Mouse (Mus musculus): ENCODE data around the gene Arhgap17.

Gene Arhgap17

GRCm38 (mm10) chr7:123344079-123344780 is 25.5 kb downstream of the Arhgap17 start:
- DNase-seq (ENCODE audit: low read depth, low spot score) = no peak

DNA sequence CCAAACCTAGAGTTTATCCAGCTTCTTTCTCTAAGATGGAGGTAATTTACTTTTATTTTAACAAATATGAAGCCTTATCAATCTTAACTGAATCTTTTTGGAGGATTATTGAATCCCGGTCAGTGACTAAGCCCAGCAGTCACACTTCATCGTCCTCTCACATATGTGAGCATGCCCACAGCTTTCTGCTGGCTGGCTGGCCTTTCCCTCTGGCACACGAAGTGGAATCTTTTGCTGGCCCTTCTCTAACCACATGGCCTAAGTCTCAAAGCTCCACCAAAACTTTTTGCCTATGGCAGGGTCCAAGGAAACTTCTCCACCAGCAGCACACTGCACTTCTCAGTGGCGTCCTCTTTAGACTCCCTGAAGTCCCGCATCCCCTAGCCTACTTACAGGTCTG is 27.8 kb downstream of the Arhgap17 start:
- DNase-seq (ENCODE audit: low read depth, low spot score) = no peak

DNA sequence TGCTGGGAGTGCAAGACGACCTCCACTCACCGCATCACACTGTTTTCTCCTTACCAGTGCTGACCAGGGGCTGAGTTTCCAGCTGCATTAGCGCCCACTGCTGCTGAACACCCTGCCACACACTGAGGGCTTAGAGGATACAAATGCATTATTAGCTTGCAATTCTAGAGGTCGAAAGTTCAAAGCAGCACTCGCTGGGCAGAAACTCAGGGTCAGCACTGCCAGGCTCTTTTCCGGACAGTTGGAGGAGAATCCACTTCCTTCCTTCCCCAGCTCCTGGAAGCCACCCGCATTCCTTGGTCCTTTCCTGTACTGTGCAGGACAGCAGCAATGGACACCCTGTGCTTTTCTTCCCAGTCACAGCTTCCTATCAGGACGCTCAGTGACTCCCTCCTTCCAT is 31.4 kb downstream of the Arhgap17 start:
- DNase-seq (ENCODE audit: low read depth, low spot score) = no peak

DNA sequence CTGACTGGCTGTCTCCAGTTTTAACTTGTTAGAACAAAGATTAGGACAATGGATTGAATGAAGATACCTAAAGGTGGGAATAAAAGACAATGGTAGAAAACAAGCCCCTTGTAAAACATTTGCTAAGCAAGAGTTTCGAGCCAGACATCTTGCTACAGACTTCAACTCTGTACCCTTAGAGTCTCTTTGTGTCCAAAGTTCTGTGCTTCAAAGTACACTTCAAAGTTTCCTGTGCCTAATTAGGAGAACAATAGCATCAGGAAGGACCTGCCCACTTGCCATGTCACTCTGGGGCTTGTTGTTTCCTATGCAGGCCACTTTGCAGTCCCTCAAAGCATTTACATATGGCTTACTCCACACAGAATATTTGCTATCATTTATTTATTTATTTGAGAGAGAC is 33.4 kb downstream of the Arhgap17 start:
- no peak for DNase-seq (ENCODE audit: low read depth, low spot score)

DNA sequence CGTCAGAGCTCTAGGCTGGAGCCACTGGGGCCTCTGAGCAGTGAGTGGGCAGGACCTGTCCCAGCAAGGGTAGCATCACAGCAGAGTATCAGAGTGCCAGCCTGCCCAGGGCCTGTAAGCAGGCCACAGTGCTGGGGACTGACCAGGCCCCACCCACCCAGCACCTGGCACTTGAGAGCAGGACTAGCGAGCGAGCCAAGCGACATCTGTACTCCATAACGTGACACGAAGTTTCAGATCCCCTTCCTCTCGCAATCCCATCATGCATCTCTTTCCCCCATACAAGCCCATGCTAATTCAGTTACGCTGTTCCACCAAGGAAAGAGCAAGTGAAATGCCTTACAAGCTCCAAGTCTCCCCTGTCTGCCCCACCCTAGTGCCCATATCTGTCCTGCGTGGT is 39.2 kb downstream of the Arhgap17 start:
- no peak for DNase-seq (ENCODE audit: low read depth, low spot score)

DNA sequence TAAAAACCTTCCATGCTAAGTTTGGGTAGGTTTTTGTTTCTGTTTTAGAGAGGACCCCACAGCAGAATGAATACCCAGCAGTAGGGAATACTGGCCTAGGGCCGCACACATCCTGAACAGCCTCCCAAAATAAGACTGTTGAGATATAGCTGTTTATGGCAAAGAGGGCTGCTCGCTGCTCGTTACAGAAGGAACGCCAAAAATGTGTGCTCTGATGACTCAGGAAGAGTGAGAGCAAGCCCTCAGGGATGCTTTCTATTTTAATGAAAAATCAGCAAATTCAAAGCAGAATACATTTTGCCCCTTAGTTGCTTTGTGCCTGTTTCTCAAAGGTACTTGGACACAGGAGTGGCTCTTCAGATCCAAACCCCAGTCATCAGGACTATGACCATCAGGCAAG is 41.8 kb downstream of the Arhgap17 start:
- DNase-seq (ENCODE audit: low read depth, low spot score) = no peak

DNA sequence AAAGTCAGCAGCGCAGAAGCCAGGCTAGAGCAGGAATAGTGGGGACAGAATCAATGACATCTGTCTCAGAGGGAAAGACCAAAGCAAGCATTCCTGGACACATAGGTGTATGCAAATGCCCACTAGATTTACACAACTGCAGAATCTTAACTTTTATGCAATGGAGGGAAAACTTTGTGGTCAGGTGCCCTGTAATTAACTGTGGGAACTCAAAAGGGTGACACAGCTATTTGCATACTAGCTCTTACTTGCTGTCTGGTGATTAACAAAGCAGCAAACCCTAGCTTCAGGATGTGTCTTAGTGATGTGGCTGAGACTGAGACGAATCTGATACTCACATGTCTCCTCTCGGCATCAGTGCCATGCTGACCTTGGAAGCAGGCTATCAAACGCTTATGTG is 42.8 kb downstream of the Arhgap17 start:
- DNase-seq (ENCODE audit: low read depth, low spot score) = no peak

DNA sequence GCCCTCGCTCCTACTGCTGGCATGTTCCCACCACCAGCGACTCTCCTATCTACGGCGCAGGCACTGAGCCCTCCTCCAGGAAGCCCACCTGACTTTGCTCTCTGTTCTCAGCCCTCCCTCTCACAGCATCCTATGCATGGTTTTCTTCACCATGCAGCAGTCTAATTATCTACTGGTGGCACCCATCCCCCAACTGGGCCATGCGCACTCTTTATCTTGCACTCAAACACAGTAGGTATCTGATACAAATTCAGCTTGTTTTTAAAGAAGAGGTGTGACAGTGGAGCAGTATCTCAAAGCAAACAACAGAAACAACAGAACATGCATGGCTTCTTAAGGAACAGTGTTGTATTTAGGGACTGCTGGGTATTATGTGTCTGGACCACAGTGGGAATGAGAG is 43.7 kb downstream of the Arhgap17 start:
- DNase-seq (ENCODE audit: low read depth, low spot score) = no peak

DNA sequence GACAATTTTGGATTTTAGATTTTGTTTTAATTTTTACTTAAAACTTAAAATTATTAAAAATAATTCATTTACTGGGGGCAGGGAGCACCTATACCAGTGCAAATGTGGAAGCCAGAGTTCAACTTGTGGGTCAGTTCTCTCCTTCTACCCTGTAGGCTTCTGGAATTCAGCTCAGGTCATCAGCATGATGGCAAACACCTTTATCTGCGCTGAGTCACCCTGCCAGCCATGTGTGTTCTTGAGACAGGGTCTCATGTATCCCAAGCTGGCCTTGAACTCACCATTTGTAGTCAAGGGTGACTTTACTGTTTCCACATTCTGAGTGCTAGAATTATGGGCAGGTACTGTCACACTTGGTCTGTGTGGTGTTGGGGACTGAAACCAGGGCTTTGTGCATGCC is 45.6 kb downstream of the Arhgap17 start:
- DNase-seq (ENCODE audit: low read depth, low spot score) = no peak

GRCm38 (mm10) chr7:123323388-123323787 is 46.3 kb downstream of the Arhgap17 start:
- no peak for DNase-seq (ENCODE audit: low read depth, low spot score)

- no peak for DNase-seq (ENCODE audit: low read depth, low spot score)
Observed at GRCm38 (mm10) chr7:123322452-123323121, 47.1 kb downstream of the Arhgap17 start.

GRCm38 (mm10) chr7:123312738-123313137 is 57.0 kb downstream of the Arhgap17 start:
- no peak for DNase-seq (ENCODE audit: low read depth, low spot score)

GRCm38 (mm10) chr7:123311836-123312235 is 57.9 kb downstream of the Arhgap17 start:
- no peak for DNase-seq (ENCODE audit: low read depth, low spot score)

- no peak for DNase-seq (ENCODE audit: low read depth, low spot score)
Observed at GRCm38 (mm10) chr7:123307887-123308558, 61.7 kb downstream of the Arhgap17 start.

DNA sequence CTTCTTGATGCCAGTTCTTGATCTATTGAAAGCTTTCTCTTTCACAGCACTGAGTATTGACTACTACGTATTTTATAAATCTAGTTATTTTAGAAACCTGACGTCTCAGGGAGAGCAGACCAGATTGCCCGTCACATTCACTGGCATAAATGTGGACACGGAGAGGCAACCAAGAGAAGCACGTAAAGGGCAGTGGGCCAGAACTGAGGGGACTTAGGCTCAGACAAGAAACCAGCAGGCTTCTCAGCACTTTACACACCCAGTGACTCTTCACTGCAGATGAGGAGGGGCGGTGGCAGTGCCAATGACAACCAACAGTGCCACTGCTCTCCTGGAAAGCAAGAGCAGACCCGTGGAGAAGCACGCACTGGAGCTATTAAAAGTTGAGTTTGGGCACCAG is 62.5 kb downstream of the Arhgap17 start:
- DNase-seq (ENCODE audit: low read depth, low spot score) = no peak

- DNase-seq (ENCODE audit: low read depth, low spot score) = no peak
Observed at GRCm38 (mm10) chr7:123305397-123305796, 64.3 kb downstream of the Arhgap17 start.

DNA sequence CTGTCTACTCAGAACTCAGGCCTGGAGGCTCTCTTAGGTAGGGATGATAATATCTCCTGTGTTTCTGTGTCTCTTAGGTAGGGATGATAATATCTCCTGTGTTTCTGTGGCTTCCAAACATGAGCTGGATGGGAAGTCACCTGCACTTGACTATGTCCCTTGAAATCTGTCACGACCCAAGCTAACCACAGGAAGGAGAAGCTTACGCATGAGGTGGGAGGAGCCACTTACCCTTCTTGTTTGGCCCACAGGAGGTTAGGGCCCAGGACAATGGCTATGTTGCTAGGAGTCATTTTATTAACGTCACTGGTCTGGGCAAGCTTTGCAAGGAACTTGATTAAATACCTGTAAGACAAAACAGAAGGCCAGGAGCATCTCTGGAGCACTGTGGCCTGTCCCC is 69.5 kb downstream of the Arhgap17 start:
- DNase-seq (ENCODE audit: low read depth, low spot score) = no peak

DNA sequence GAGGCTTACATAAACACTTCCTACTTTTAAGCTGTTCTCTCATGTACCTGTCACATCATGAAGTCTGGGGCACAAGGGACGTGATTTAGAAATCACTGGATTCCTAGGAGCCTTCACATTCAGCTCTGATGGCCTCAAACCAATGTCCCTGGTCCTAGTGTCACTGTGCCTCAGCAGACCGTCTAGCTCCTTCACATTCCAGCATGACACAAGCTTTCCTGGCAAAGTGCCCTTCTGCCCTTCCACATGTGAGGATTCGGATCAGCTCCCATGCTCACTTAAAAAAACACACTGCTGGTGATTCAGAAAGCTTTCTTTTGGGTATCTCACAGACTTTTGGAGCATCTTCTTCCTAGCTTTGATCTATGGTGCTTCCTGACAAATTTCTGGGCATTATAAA is 71.5 kb downstream of the Arhgap17 start:
- no peak for DNase-seq (ENCODE audit: low read depth, low spot score)

- no peak for DNase-seq (ENCODE audit: low read depth, low spot score)
Observed at GRCm38 (mm10) chr7:123296097-123296496, 73.6 kb downstream of the Arhgap17 start.

- no peak for DNase-seq (ENCODE audit: low read depth, low spot score)
Observed at GRCm38 (mm10) chr7:123295423-123295822, 74.3 kb downstream of the Arhgap17 start.

DNA sequence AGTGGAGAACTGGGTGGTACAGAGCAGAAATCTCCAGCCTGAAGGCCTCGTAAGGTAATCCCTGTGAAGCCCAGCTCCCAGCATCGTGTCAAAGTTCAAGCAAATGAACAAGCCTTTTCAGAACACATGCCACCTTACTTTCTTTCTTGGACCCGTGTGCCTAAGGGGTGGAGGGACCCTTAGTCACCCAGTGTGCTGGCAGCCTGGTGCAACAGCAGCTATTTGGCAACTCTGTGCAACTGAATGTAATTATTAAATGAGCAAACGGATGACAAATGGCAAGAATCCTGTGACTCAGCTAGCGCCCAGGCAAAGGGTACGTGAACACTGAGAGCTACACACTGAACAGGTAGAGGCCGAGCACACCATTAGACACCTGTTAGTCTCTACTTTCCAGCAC is 75.8 kb downstream of the Arhgap17 start:
- DNase-seq (ENCODE audit: low read depth, low spot score) = no peak

GRCm38 (mm10) chr7:123291942-123292341 is 77.8 kb downstream of the Arhgap17 start:
- DNase-seq (ENCODE audit: low read depth, low spot score) = no peak

DNA sequence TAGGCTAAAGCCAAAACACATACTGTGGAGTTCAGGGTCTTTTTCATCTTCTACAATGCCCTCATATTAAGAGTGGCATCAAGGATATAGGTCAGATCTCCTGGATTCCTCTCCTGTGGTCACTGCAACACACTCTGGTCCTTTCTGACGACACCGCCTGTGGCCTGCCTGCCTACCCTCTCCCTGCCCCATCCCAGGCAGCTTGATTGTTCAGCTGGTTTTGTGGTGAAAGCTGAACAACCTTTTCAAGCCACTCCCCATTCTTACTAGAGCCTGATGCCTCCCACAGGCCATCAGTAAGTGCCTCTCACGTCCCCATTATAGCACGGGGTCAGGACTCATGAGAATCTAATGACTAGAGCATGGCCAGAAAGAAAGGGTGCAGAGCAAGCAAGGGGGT is 80.5 kb downstream of the Arhgap17 start:
- no peak for DNase-seq (ENCODE audit: low read depth, low spot score)
